Mouse (Mus musculus) ES-E14 (cell line): Measurements from ENCODE around the gene Adh6a.

ENCODE experiments used
- CHD2 ChIP-seq: IDR thresholded peaks from 2 replicates; pipeline ENCODE4 v1.6.1; 2014; ENCODE audit warnings: mild to moderate bottlenecking, low read depth, low read length, inconsistent platforms
- MAFK ChIP-seq: IDR thresholded peaks from 2 replicates; pipeline ENCODE4 v1.6.1; 2014; ENCODE audit warnings: mild to moderate bottlenecking, low read depth, low read length, inconsistent platforms; ENCODE audit not compliant: insufficient read depth

- TF ChIP-seq MAFK (no peak), CHD2 (no peak)
Observed at GRCm38 (mm10) chr3:138300130-138300529, 13.0 kb upstream of the Adh6a start.
